Mouse (Mus musculus) liver, embryonic 15.5 days (tissue): Measurements from ENCODE around the gene Rcsd1. TPM values are rescaled to one million over a fixed set of nuclear protein-coding genes. Genes with fewer than 3 reads are reported as not detected.

Experiments
- ATAC-seq: fragments of 200-750 bp; cut with Nextera tagmentation; 2 replicates; pipeline ENCODE4 v1.8.0; 2017; ENCODE audit warnings: moderate number of reproducible peaks, mild to moderate bottlenecking, moderate library complexity; ENCODE audit not compliant: insufficient read depth
- H3K27ac ChIP-seq: fragments of 300-500 bp; sonication (generic); replicated peaks from 2 replicates; pipeline ENCODE4 v1.5.1; 2015; ENCODE audit warnings: mild to moderate bottlenecking, inconsistent platforms
- H3K27me3 ChIP-seq: fragments of 300-500 bp; sonication (generic); 2 replicates; pipeline ENCODE4 v1.6.1; 2015; ENCODE audit warnings: mild to moderate bottlenecking, inconsistent platforms
- H3K36me3 ChIP-seq: fragments of 300-500 bp; sonication (generic); replicated peaks from 2 replicates; pipeline ENCODE4 v1.6.1; 2015; ENCODE audit warnings: moderate library complexity, mild to moderate bottlenecking, inconsistent platforms
- H3K4me1 ChIP-seq: fragments of 300-500 bp; sonication (generic); replicated peaks from 2 replicates; pipeline ENCODE4 v1.6.1; 2015; ENCODE audit warnings: inconsistent platforms
- H3K4me2 ChIP-seq: fragments of 300-500 bp; sonication (generic); 2 replicates; pipeline ENCODE4 v1.6.1; 2015; ENCODE audit warnings: moderate library complexity, mild to moderate bottlenecking, inconsistent platforms
- H3K4me3 ChIP-seq: fragments of 300-500 bp; sonication (generic); replicated peaks from 2 replicates; pipeline ENCODE4 v1.5.1; 2015; ENCODE audit warnings: mild to moderate bottlenecking, inconsistent platforms
- H3K9ac ChIP-seq: fragments of 300-500 bp; sonication (generic); 2 replicates; pipeline ENCODE4 v1.6.1; 2015; ENCODE audit warnings: moderate library complexity, mild to moderate bottlenecking, inconsistent platforms
- H3K9me3 ChIP-seq: fragments of 300-500 bp; sonication (generic); replicated peaks from 2 replicates; pipeline ENCODE4 v1.6.1; 2016; ENCODE audit warnings: inconsistent platforms
- WGBS: fragments of 180-500 bp; shearing (Covaris S2); methylation state at CpG from one replicate; pipeline ENCODE4 v1.1.7; 2015; ENCODE audit warnings: mixed read lengths; ENCODE audit not compliant: insufficient replicate concordance; 5-methylcytosine and 5-hydroxymethylcytosine counted together
- polyA plus RNA-seq: library from polyadenylated mRNA; unstranded; fragments of >200 nt; fragmentation: Nextera tagmentation; extraction: Ambion mirVana; gene quantifications from 2 replicates; pipeline ENCODE4 v1.2.1, GENCODE M21; 2015

Rcsd1 gene
- polyA plus RNA-seq, 1 experiment from 2014 or later: 11.5 TPM

- H3K4me2 ChIP-seq: peak overlapping the region; percentile 93
- peak overlapping the region; percentile 79 for H3K9ac ChIP-seq
- WGBS: under 1% methylated on average over 75 of the region's 75 CpGs
- 0 out of 2 replicates have a peak, but pooled peaks cover 15% of the 10 kb centered on the region for H3K27me3 ChIP-seq
- no peaks in the 10 kb centered on the region for H3K36me3 ChIP-seq
- H3K27ac ChIP-seq: peak overlapping the region; percentile 77
- peak; percentile 77 for ATAC-seq
- H3K4me3 ChIP-seq: peak overlapping the region; percentile 83
- H3K9me3 ChIP-seq: no peaks in the 10 kb centered on the region
- H3K4me1 ChIP-seq: peaks cover 30% of the 10 kb centered on the region
Observed at GRCm38 (mm10) chr1:165641786-165642771, 67.5 kb downstream of the Rcsd1 start.

DNA sequence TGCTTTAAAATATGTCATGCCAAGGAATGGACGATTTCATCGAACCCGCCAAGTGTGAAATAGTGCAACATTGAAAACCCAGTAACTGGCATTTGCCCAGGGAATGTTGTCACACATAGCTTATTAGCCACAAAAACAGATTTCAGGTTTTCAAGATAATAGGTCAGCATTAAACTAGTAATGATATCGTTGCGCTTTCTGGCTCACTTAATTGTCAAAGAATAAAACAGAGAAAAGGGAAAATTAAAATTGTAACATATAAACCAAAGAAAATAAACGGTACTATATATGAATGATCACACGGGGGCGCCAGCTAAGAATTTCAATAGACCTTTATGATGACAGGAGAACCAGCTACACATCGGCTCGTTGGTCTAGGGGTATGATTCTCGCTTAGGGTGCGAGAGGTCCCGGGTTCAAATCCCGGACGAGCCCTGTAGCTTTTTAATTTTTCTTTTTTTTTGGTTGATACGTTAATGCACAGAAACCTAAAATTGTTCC, 68.2 kb downstream of the Rcsd1 start:
- WGBS: 5% methylated on average over 16 of the region's 16 CpGs
- H3K4me2 ChIP-seq: peak overlapping the region; percentile 93
- H3K4me3 ChIP-seq: peak overlapping the region; percentile 83
- H3K27ac ChIP-seq: peak overlapping the region; percentile 77; the same call in 1 of the 2 replicates
- peak overlapping the region; percentile 79; the same call in 1 of the 2 replicates for H3K9ac ChIP-seq
- 0 out of 2 replicates have a peak, but pooled peaks cover 15% of the 10 kb centered on the region for H3K27me3 ChIP-seq
- no peaks in the 10 kb centered on the region for H3K36me3 ChIP-seq
- no peaks in the 10 kb centered on the region for H3K9me3 ChIP-seq
- H3K4me1 ChIP-seq: peaks cover 33% of the 10 kb centered on the region
- ATAC-seq: peak; percentile 65

- no peaks in the 10 kb centered on the region for H3K9me3 ChIP-seq
- H3K36me3 ChIP-seq: no peaks in the 10 kb centered on the region
- no peak overlapping the region for H3K27ac ChIP-seq
- H3K4me3 ChIP-seq: no peak overlapping the region
- no peak for ATAC-seq
- WGBS: 82% methylated on average over 8 of the region's 8 CpGs
- no peak overlapping the region for H3K4me2 ChIP-seq
- H3K27me3 ChIP-seq: peaks cover 12% of the 10 kb centered on the region; the same call in 1 of the 2 replicates
- H3K9ac ChIP-seq: no peak overlapping the region
- H3K4me1 ChIP-seq: peaks cover 63% of the 10 kb centered on the region
Observed at GRCm38 (mm10) chr1:165636289-165636688, 73.3 kb downstream of the Rcsd1 start.

DNA sequence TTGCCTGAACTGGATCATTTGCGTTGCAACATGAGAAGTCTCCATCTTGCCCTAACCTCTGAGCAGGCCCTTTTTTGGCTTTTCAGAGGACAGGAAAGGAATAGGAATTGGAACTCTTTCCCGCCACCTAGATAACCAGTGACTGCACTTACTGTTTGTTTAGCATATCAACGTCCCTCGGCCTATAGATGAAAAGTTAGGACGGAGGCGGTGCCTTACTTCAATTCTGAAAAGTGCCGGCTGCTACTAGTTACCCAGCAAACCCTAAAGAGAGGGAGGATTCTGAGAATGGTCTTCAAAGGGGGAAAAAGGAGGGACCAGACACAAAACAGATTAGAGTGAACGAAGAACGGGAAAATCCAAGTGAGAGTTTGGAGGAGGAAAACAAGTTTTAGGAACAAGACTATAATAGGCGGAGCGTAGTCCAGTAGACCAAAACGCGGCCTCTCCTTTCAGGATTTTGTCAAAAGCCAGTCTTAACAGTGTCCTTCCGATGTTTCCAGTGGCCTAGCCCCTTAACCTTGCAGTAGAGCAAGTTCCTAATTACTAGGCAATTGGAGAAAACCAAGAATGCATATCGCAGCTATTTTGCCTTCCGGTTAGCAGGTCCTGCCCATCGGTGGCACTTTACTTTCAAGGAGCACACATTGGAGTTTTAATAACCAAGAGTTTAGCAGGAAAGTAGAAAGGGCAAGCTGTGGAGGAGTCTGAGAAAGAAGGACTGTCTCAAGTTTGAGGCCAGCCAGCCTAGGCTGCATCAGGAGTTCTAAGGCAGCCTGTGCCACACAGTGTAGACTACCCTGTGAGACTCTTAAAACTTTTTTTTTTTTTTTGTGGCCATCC, 74.3 kb downstream of the Rcsd1 start:
- Histone ChIP-seq H3K27me3 (peaks cover 12% of the 10 kb centered on the region; the same call in 1 of the 2 replicates), H3K4me2 (peak overlapping the region; percentile 99), H3K9ac (0 out of 2 replicates have a peak overlapping the region, but pooled peaks have one; percentile 54), H3K4me1 (peaks cover 62% of the 10 kb centered on the region), H3K9me3 (no peaks in the 10 kb centered on the region), H3K4me3 (peak overlapping the region; percentile 73), H3K27ac (peak overlapping the region; percentile 70), H3K36me3 (no peaks in the 10 kb centered on the region)
- ATAC-seq: no peak
- WGBS: 40% methylated on average over 17 of the region's 17 CpGs

GRCm38 (mm10) chr1:165634151-165634884, 75.2 kb downstream of the Rcsd1 start, which contains the start of gene Mpzl1:
Gene Mpzl1, minus strand, starts transcription at chr1:165634538.
- WGBS: under 1% methylated on average over 73 of the region's 73 CpGs
- Histone ChIP-seq H3K36me3 (no peaks in the 10 kb centered on the region), H3K9ac (peak within 1 kb of the TSS; percentile 66), H3K27ac (peak within 1 kb of the TSS; percentile 72), H3K4me3 (peak within 1 kb of the TSS; percentile 73), H3K9me3 (no peaks in the 10 kb centered on the region), H3K27me3 (peaks cover 12% of the 10 kb centered on the region; the same call in 1 of the 2 replicates), H3K4me1 (peaks cover 64% of the 10 kb centered on the region), H3K4me2 (peak within 1 kb of the TSS; percentile 99)
- peak; percentile 99 for ATAC-seq

DNA sequence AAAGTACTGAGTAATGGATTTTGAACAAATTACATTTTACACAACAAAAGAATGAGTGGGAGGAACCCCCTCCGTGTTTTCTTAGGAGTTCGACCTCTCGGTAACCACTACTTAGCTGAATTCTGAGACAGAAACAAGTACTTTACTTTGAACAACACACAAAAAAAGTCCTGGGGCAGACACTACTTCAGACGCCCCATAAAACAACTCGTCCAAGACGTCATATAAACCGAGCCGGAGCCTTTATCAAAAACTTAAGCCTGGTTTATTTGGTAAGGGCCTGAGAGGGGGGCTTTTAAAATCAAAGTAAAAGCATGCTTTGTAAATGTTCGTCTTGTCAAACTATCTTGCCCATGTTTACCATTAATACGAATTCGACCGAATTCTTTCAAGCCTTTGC, 76.2 kb downstream of the Rcsd1 start:
- peak overlapping the region; percentile 99 for H3K4me2 ChIP-seq
- H3K9me3 ChIP-seq: no peaks in the 10 kb centered on the region
- H3K27ac ChIP-seq: no peak overlapping the region
- no peaks in the 10 kb centered on the region for H3K36me3 ChIP-seq
- peak overlapping the region; percentile 66; the same call in 1 of the 2 replicates for H3K9ac ChIP-seq
- peaks cover 12% of the 10 kb centered on the region; the same call in 1 of the 2 replicates for H3K27me3 ChIP-seq
- WGBS: 25% methylated on average over 12 of the region's 12 CpGs
- peaks cover 70% of the 10 kb centered on the region for H3K4me1 ChIP-seq
- H3K4me3 ChIP-seq: peak overlapping the region; percentile 73
- no peak for ATAC-seq

- 64% methylated on average over 8 of the region's 8 CpGs for WGBS
- Histone ChIP-seq H3K4me2 (no peak overlapping the region; the same call in 1 of the 2 replicates), H3K36me3 (no peaks in the 10 kb centered on the region), H3K9ac (no peak overlapping the region), H3K4me3 (no peak overlapping the region), H3K27me3 (peaks cover 12% of the 10 kb centered on the region; the same call in 1 of the 2 replicates), H3K9me3 (no peaks in the 10 kb centered on the region), H3K27ac (no peak overlapping the region), H3K4me1 (peaks cover 76% of the 10 kb centered on the region)
- no peak for ATAC-seq
Observed at GRCm38 (mm10) chr1:165631136-165631535, 78.4 kb downstream of the Rcsd1 start.

- 20% methylated on average over 8 of the region's 8 CpGs for WGBS
- Histone ChIP-seq H3K36me3 (no peaks in the 10 kb centered on the region), H3K9me3 (no peaks in the 10 kb centered on the region), H3K4me1 (peaks cover 68% of the 10 kb centered on the region), H3K4me3 (no peak overlapping the region), H3K27me3 (peaks cover 12% of the 10 kb centered on the region; the same call in 1 of the 2 replicates), H3K4me2 (no peak overlapping the region), H3K27ac (0 out of 2 replicates have a peak overlapping the region, but pooled peaks have one; percentile 7), H3K9ac (no peak overlapping the region)
- no peak for ATAC-seq
Observed at GRCm38 (mm10) chr1:165629975-165630374, 79.6 kb downstream of the Rcsd1 start.

GRCm38 (mm10) chr1:165628603-165629002, 81.0 kb downstream of the Rcsd1 start:
- peaks cover 5% of the 10 kb centered on the region; the same call in 1 of the 2 replicates for H3K27me3 ChIP-seq
- H3K9ac ChIP-seq: no peak overlapping the region
- ATAC-seq: 0 out of 2 replicates have a peak, but pooled peaks have one; percentile 49
- H3K4me2 ChIP-seq: no peak overlapping the region
- no peaks in the 10 kb centered on the region for H3K9me3 ChIP-seq
- H3K4me1 ChIP-seq: peaks cover 57% of the 10 kb centered on the region
- no peak overlapping the region for H3K27ac ChIP-seq
- H3K36me3 ChIP-seq: no peaks in the 10 kb centered on the region
- WGBS: 8% methylated on average over 1 of the region's 1 CpGs
- no peak overlapping the region for H3K4me3 ChIP-seq

DNA sequence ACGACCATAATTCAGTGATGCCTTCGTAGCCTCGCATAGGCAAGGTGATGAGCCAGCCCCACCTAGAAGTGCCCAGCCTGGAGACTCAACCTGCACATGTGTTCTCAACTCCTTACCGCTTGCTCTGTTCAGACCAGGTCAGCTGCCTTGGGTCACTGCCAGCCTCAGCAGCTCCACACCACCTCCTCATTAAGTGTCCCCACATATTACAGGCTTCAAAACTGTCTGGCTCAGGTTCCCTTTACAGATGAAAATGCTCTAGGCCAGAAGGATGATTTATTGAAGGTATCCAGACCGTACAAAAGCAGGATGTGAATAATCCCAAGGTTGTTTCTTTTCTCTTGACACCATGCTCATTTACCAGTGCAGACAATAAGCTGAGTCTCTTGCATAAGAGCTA, 83.7 kb downstream of the Rcsd1 start:
- ATAC-seq: no peak
- no peak overlapping the region for H3K9ac ChIP-seq
- no peaks in the 10 kb centered on the region for H3K27me3 ChIP-seq
- peaks cover 36% of the 10 kb centered on the region for H3K4me1 ChIP-seq
- no peaks in the 10 kb centered on the region for H3K9me3 ChIP-seq
- H3K36me3 ChIP-seq: no peaks in the 10 kb centered on the region
- WGBS: 64% methylated on average over 5 of the region's 5 CpGs
- H3K27ac ChIP-seq: no peak overlapping the region
- no peak overlapping the region for H3K4me3 ChIP-seq
- H3K4me2 ChIP-seq: no peak overlapping the region
